Mouse (Mus musculus): ENCODE data around the gene Sept7. TPM values are rescaled to one million over a fixed set of nuclear protein-coding genes. Genes with fewer than 3 reads are reported as not detected.

The Sept7 gene
- total and polyA plus RNA-seq, 3 experiments = 77.9 to 288 (median 170) TPM

- TF ChIP-seq MAZ (IDR thresholded peaks at IDR 0.05; ENCODE audit: low read depth, low read length) (no peak), POLR2A (IDR thresholded peaks at IDR 0.05; ENCODE audit: low read depth, low read length) (no peak), GABPA (IDR thresholded peaks at IDR 0.05; ENCODE audit: insufficient replicate concordance, low read depth, low read length) (no peak)
Observed at GRCm38 (mm10) chr9:25337436-25338198, 85.4 kb downstream of the Sept7 start (continued).

DNA sequence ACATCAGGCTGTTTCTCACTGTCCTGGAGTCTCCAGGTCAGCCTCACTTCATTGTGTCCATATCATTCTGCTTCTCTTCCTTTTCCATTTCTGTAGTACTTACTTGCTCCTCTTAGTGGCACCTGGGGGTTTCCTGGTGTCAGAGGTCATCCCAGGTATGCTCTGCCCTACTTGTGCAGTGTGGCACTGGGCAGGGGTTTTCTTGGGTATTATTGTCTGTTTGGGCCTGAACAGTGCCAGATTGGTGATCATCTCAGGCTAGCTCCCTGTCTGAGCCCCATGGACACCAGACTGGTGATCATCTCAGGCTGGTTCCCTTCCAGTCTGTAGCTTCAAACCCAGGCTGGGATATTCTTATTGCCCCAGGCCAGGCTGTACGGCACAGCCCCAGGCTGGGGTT, 88.2 kb downstream of the Sept7 start:
- no peak overlapping the region for H3K9ac ChIP-seq (ENCODE audit: insufficient read depth, low read depth)
- in situ Hi-C loops (cut with MboI; ENCODE audit: low pct_ligation_motif_present, low pct_unique_long_range_greater_than_20kb, low sequenced_read_pairs) = no loop called here
- H3K27me3 ChIP-seq (replicated peaks) = no peaks in the 10 kb centered on the region
- H3K27ac ChIP-seq (ENCODE audit: insufficient read depth, low read depth) = no peak overlapping the region
- H3K4me2 ChIP-seq (ENCODE audit: insufficient read depth, low read depth, poor library complexity, severe bottlenecking) = no peak overlapping the region
- H3K9me3 ChIP-seq (replicated peaks; ENCODE audit: low read length) = no peaks in the 10 kb centered on the region
- dilution Hi-C loops (cut with MboI; ENCODE audit: extremely low pct_ligation_motif_present, extremely low pct_unique_long_range_greater_than_20kb, low sequenced_read_pairs) = no loop called here
- H3K36me3 ChIP-seq (replicated peaks in 1 of 2; ENCODE audit: control insufficient read depth in 1 of 2, insufficient read depth in 1 of 2, low read length in 1 of 2) = no peaks in the 10 kb centered on the region
- no peak for DNase-seq (ENCODE audit: extremely low read depth)
- TF ChIP-seq RCOR1 (conservative IDR thresholded peaks at IDR 0.05; ENCODE audit: low read depth, low read length) = no peak
- TF ChIP-seq NELFE (IDR thresholded peaks at IDR 0.05; ENCODE audit: low read depth, low read length) = no peak
- no peak for TF ChIP-seq POLR2AphosphoS2 (IDR thresholded peaks at IDR 0.05; ENCODE audit: low read depth, low read length)
- TF ChIP-seq ZMIZ1 (IDR thresholded peaks at IDR 0.05; ENCODE audit: low read depth, low read length) = no peak
- TF ChIP-seq PAX5 (IDR thresholded peaks at IDR 0.05; ENCODE audit: low read length) = no peak
- no peak for TF ChIP-seq MYC (IDR thresholded peaks at IDR 0.05; ENCODE audit: low read depth, low read length)
- no peak for TF ChIP-seq MEF2A (IDR thresholded peaks at IDR 0.05; ENCODE audit: borderline replicate concordance, low read depth, low read length)
- H3K79me2 ChIP-seq (replicated peaks; ENCODE audit: control insufficient read depth, extremely low read depth, insufficient read depth, poor library complexity, severe bottlenecking) = no peaks in the 10 kb centered on the region
- H3K4me3 ChIP-seq (replicated peaks in 1 of 3; ENCODE audit: low read depth in 2 of 3, low read length in 2 of 3, poor library complexity in 1 of 3) = no peak overlapping the region
- no peaks in the 10 kb centered on the region for H3K4me1 ChIP-seq (ENCODE audit: control insufficient read depth in 1 of 2, insufficient read depth in 2 of 2)

GRCm38 (mm10) chr9:25353775-25354174, 101.5 kb downstream of the Sept7 start:
- no peaks in the 10 kb centered on the region for H3K27me3 ChIP-seq (replicated peaks)
- H3K4me3 ChIP-seq (replicated peaks in 1 of 3; ENCODE audit: low read depth in 2 of 3, low read length in 2 of 3, poor library complexity in 1 of 3) = no peak overlapping the region
- H3K36me3 ChIP-seq (replicated peaks in 1 of 2; ENCODE audit: control insufficient read depth in 1 of 2, insufficient read depth in 1 of 2, low read length in 1 of 2) = no peaks in the 10 kb centered on the region
- no peak overlapping the region for H3K9ac ChIP-seq (ENCODE audit: insufficient read depth, low read depth)
- dilution Hi-C loops (cut with MboI; ENCODE audit: extremely low pct_ligation_motif_present, extremely low pct_unique_long_range_greater_than_20kb, low sequenced_read_pairs) = no loop called here
- no peak for DNase-seq (ENCODE audit: extremely low read depth)
- H3K9me3 ChIP-seq (replicated peaks; ENCODE audit: low read length) = no peaks in the 10 kb centered on the region
- TF ChIP-seq KAT2A (IDR thresholded peaks at IDR 0.05; ENCODE audit: insufficient replicate concordance, low read length) = no peak
- in situ Hi-C loops (cut with MboI; ENCODE audit: low pct_ligation_motif_present, low pct_unique_long_range_greater_than_20kb, low sequenced_read_pairs) = no loop called here
- 0 out of 4 replicates have a peak, but pooled peaks cover 0 to 2% of the 10 kb centered on the region in 2 experiments for H3K4me1 ChIP-seq (ENCODE audit: control insufficient read depth in 1 of 2, insufficient read depth in 2 of 2)
- no peak overlapping the region for H3K4me2 ChIP-seq (ENCODE audit: insufficient read depth, low read depth, poor library complexity, severe bottlenecking)
- no peaks in the 10 kb centered on the region for H3K79me2 ChIP-seq (replicated peaks; ENCODE audit: control insufficient read depth, extremely low read depth, insufficient read depth, poor library complexity, severe bottlenecking)
- H3K27ac ChIP-seq (ENCODE audit: insufficient read depth, low read depth) = no peak overlapping the region
